Mouse (Mus musculus): ENCODE results near the gene Msh5.
"Not testable (repeated sequence)": the region's sequence is repeated elsewhere in the genome, so short reads cannot be mapped to it uniquely, and the experiment has no call there.

The Msh5 gene

GRCm38 (mm10) chr17:35002153-35002865 lies 44.2 kb downstream of the Msh5 start:
- no peak for DNase-seq (ENCODE audit: low read depth)

GRCm38 (mm10) chr17:35001452-35002152 lies 44.9 kb downstream of the Msh5 start:
- DNase-seq (ENCODE audit: low read depth), result peak; percentile 20

- DNase-seq (ENCODE audit: low read depth), result peak; percentile 45
These were observed 45.7 kb downstream of the Msh5 start, which contains the start of gene Vars for GRCm38 (mm10) chr17:35000717-35001451. TSS of gene Vars (plus strand) at chr17:35000987.

GRCm38 (mm10) chr17:34999871-35000716 lies 46.5 kb downstream of the Msh5 start:
- DNase-seq (ENCODE audit: low read depth), result not testable (repeated sequence)

- DNase-seq (ENCODE audit: low read depth), result no peak
These were observed 47.8 kb downstream of the Msh5 start for GRCm38 (mm10) chr17:34998526-34999430.

GRCm38 (mm10) chr17:34997142-34997483 lies 49.4 kb downstream of the Msh5 start:
- DNase-seq (ENCODE audit: low read depth), result no peak

GRCm38 (mm10) chr17:34996411-34997141 lies 50.0 kb downstream of the Msh5 start:
- DNase-seq (ENCODE audit: low read depth), result no peak

- not testable (repeated sequence) for DNase-seq (ENCODE audit: low read depth)
These were observed 50.6 kb downstream of the Msh5 start for GRCm38 (mm10) chr17:34995927-34996326.

GRCm38 (mm10) chr17:34995192-34995591 lies 51.4 kb downstream of the Msh5 start:
- DNase-seq (ENCODE audit: low read depth), result not testable (repeated sequence)

- no peak for DNase-seq (ENCODE audit: low read depth)
These were observed 51.8 kb downstream of the Msh5 start for GRCm38 (mm10) chr17:34994751-34995150.

GRCm38 (mm10) chr17:34984218-34984617 lies 62.3 kb downstream of the Msh5 start:
- DNase-seq (ENCODE audit: low read depth), result no peak

GRCm38 (mm10) chr17:34982328-34982727 lies 64.2 kb downstream of the Msh5 start:
- DNase-seq (ENCODE audit: low read depth), result no peak

- DNase-seq (ENCODE audit: low read depth), result peak; percentile 79
These were observed 64.8 kb downstream of the Msh5 start, which contains the start of gene Lsm2 for GRCm38 (mm10) chr17:34981690-34982180. TSS of gene Lsm2 (plus strand) at chr17:34981862.

GRCm38 (mm10) chr17:34980655-34981054 lies 65.9 kb downstream of the Msh5 start:
- no peak for DNase-seq (ENCODE audit: low read depth)

GRCm38 (mm10) chr17:34979631-34980030 lies 66.9 kb downstream of the Msh5 start:
- no peak for DNase-seq (ENCODE audit: low read depth)

Measured in fibroblast of lung, adult 2 months (primary cell).